Mouse (Mus musculus): Measurements from ENCODE around the gene Grik3.

GRCm38 (mm10) chr4:125617851-125618250 is 127.4 kb downstream of the Grik3 start:
- TF ChIP-seq CTCF (IDR thresholded peaks at IDR 0.05; ENCODE audit: extremely low read depth, insufficient read depth, low read length) (no peak), POLR2A (IDR thresholded peaks at IDR 0.05; ENCODE audit: extremely low read depth, insufficient read depth, low read length) (no peak)

All from cortical plate, adult 2 months (tissue).